Mouse (Mus musculus): ENCODE data around the gene Lrp5. TPM values are rescaled to one million over a fixed set of nuclear protein-coding genes. Genes with fewer than 3 reads are reported as not detected.
A peak's percentile ranks its signal among the peaks of the same experiment; 100 is the strongest.

Gene Lrp5
- polyA plus RNA-seq, 1 experiment from 2014 or later, result 1.4 TPM

GRCm38 (mm10) chr19:3709013-3709787, 22.8 kb upstream of the Lrp5 start:
- no peak overlapping the region for H3K27ac ChIP-seq
- no peaks in the 10 kb centered on the region for H3K9me3 ChIP-seq
- peak overlapping the region; percentile 88 for H3K9ac ChIP-seq
- H3K4me2 ChIP-seq, result peak overlapping the region; percentile 72
- ATAC-seq (replicated peaks), result no peak
- peak overlapping the region; percentile 95 for H3K4me3 ChIP-seq
- H3K36me3 ChIP-seq (replicated peaks), result no peaks in the 10 kb centered on the region
- no peaks in the 10 kb centered on the region for H3K27me3 ChIP-seq (replicated peaks)
- H3K4me1 ChIP-seq, result peaks cover 27% of the 10 kb centered on the region
- 47% methylated on average over 10 of the region's 10 CpGs for WGBS

GRCm38 (mm10) chr19:3708078-3709012, 22.0 kb upstream of the Lrp5 start, which contains the start of gene 1810055G02Rik:
Gene 1810055G02Rik (plus strand): TSS chr19:3708293.
- Histone ChIP-seq H3K27me3 (replicated peaks) (no peaks in the 10 kb centered on the region), H3K4me2 (peak within 1 kb of the TSS; percentile 72), H3K9ac (peak within 1 kb of the TSS; percentile 88), H3K36me3 (replicated peaks) (no peaks in the 10 kb centered on the region), H3K4me1 (peaks cover 27% of the 10 kb centered on the region), H3K4me3 (peak within 1 kb of the TSS; percentile 95), H3K9me3 (no peaks in the 10 kb centered on the region), H3K27ac (peak within 1 kb of the TSS; percentile 95)
- WGBS, result under 1% methylated on average over 57 of the region's 61 CpGs
- peak; percentile 97 for ATAC-seq (replicated peaks)

- peak; percentile 8; the same call in 1 of the 2 replicates for ATAC-seq (replicated peaks)
- peaks cover 27% of the 10 kb centered on the region for H3K4me1 ChIP-seq
- H3K36me3 ChIP-seq (replicated peaks), result no peaks in the 10 kb centered on the region
- H3K4me3 ChIP-seq, result peak overlapping the region; percentile 95
- WGBS, result 32% methylated on average over 10 of the region's 10 CpGs
- peak overlapping the region; percentile 88 for H3K9ac ChIP-seq
- H3K27me3 ChIP-seq (replicated peaks), result no peaks in the 10 kb centered on the region
- H3K27ac ChIP-seq, result peak overlapping the region; percentile 95
- no peaks in the 10 kb centered on the region for H3K9me3 ChIP-seq
- peak overlapping the region; percentile 72 for H3K4me2 ChIP-seq
Measured at GRCm38 (mm10) chr19:3707553-3707952, 21.2 kb upstream of the Lrp5 start.

GRCm38 (mm10) chr19:3706258-3706657, 19.9 kb upstream of the Lrp5 start:
- Histone ChIP-seq H3K4me1 (peaks cover 27% of the 10 kb centered on the region), H3K9me3 (no peaks in the 10 kb centered on the region), H3K4me3 (no peak overlapping the region), H3K36me3 (replicated peaks) (no peaks in the 10 kb centered on the region), H3K27ac (no peak overlapping the region), H3K27me3 (replicated peaks) (no peaks in the 10 kb centered on the region), H3K9ac (no peak overlapping the region), H3K4me2 (no peak overlapping the region)
- 48% methylated on average over 1 of the region's 1 CpGs for WGBS
- no peak for ATAC-seq (replicated peaks)

GRCm38 (mm10) chr19:3702460-3702859, 16.1 kb upstream of the Lrp5 start:
- H3K27me3 ChIP-seq (replicated peaks), result no peaks in the 10 kb centered on the region
- H3K9ac ChIP-seq, result no peak overlapping the region
- no peak overlapping the region for H3K4me2 ChIP-seq
- ATAC-seq (replicated peaks), result no peak
- peaks cover 6% of the 10 kb centered on the region for H3K4me1 ChIP-seq
- no peak overlapping the region for H3K27ac ChIP-seq
- H3K4me3 ChIP-seq, result no peak overlapping the region
- H3K36me3 ChIP-seq (replicated peaks), result no peaks in the 10 kb centered on the region
- WGBS, result 86% methylated on average over 4 of the region's 4 CpGs
- no peaks in the 10 kb centered on the region for H3K9me3 ChIP-seq

GRCm38 (mm10) chr19:3699508-3700438, 13.4 kb upstream of the Lrp5 start:
- no peak overlapping the region for H3K27ac ChIP-seq
- H3K4me1 ChIP-seq, result no peaks in the 10 kb centered on the region
- no peak overlapping the region for H3K9ac ChIP-seq
- no peak for ATAC-seq (replicated peaks)
- WGBS, result 41% methylated on average over 6 of the region's 6 CpGs
- no peaks in the 10 kb centered on the region for H3K27me3 ChIP-seq (replicated peaks)
- no peak overlapping the region for H3K4me3 ChIP-seq
- no peaks in the 10 kb centered on the region for H3K36me3 ChIP-seq (replicated peaks)
- no peak overlapping the region for H3K4me2 ChIP-seq
- H3K9me3 ChIP-seq, result no peaks in the 10 kb centered on the region

- Histone ChIP-seq H3K9me3 (no peaks in the 10 kb centered on the region), H3K27ac (no peak overlapping the region), H3K4me2 (no peak overlapping the region), H3K4me3 (no peak overlapping the region), H3K36me3 (replicated peaks) (no peaks in the 10 kb centered on the region), H3K9ac (no peak overlapping the region), H3K4me1 (no peaks in the 10 kb centered on the region), H3K27me3 (replicated peaks) (no peaks in the 10 kb centered on the region)
- no peak for ATAC-seq (replicated peaks)
- WGBS, result 85% methylated on average over 7 of the region's 7 CpGs
Measured at GRCm38 (mm10) chr19:3698035-3698434, 11.7 kb upstream of the Lrp5 start.

- Histone ChIP-seq H3K4me2 (no peak overlapping the region), H3K4me1 (no peaks in the 10 kb centered on the region), H3K9me3 (no peaks in the 10 kb centered on the region), H3K27me3 (replicated peaks) (no peaks in the 10 kb centered on the region), H3K4me3 (no peak overlapping the region), H3K36me3 (replicated peaks) (no peaks in the 10 kb centered on the region), H3K27ac (no peak overlapping the region), H3K9ac (no peak overlapping the region)
- WGBS, result 91% methylated on average over 8 of the region's 8 CpGs
- no peak for ATAC-seq (replicated peaks)
Measured at GRCm38 (mm10) chr19:3695976-3696375, 9.6 kb upstream of the Lrp5 start.

- H3K4me1 ChIP-seq, result no peaks in the 10 kb centered on the region
- no peak overlapping the region for H3K4me3 ChIP-seq
- no peak overlapping the region for H3K4me2 ChIP-seq
- no peaks in the 10 kb centered on the region for H3K36me3 ChIP-seq (replicated peaks)
- no peak overlapping the region for H3K9ac ChIP-seq
- no peak for ATAC-seq (replicated peaks)
- H3K27ac ChIP-seq, result no peak overlapping the region
- no peaks in the 10 kb centered on the region for H3K9me3 ChIP-seq
- H3K27me3 ChIP-seq (replicated peaks), result no peaks in the 10 kb centered on the region
- 85% methylated on average over 4 of the region's 4 CpGs for WGBS
Measured at GRCm38 (mm10) chr19:3695471-3695870, 9.1 kb upstream of the Lrp5 start.

GRCm38 (mm10) chr19:3695006-3695405, 8.6 kb upstream of the Lrp5 start:
- H3K4me3 ChIP-seq, result no peak overlapping the region
- no peak overlapping the region for H3K9ac ChIP-seq
- no peak for ATAC-seq (replicated peaks)
- no peaks in the 10 kb centered on the region for H3K9me3 ChIP-seq
- H3K36me3 ChIP-seq (replicated peaks), result no peaks in the 10 kb centered on the region
- H3K4me1 ChIP-seq, result no peaks in the 10 kb centered on the region
- 81% methylated on average over 3 of the region's 3 CpGs for WGBS
- no peak overlapping the region for H3K4me2 ChIP-seq
- H3K27me3 ChIP-seq (replicated peaks), result no peaks in the 10 kb centered on the region
- H3K27ac ChIP-seq, result no peak overlapping the region

- ATAC-seq (replicated peaks), result no peak
- 98% methylated on average over 2 of the region's 2 CpGs for WGBS
- no peak overlapping the region for H3K4me2 ChIP-seq
- no peak overlapping the region for H3K27ac ChIP-seq
- no peak overlapping the region for H3K9ac ChIP-seq
- no peaks in the 10 kb centered on the region for H3K9me3 ChIP-seq
- H3K36me3 ChIP-seq (replicated peaks), result no peaks in the 10 kb centered on the region
- no peaks in the 10 kb centered on the region for H3K4me1 ChIP-seq
- no peaks in the 10 kb centered on the region for H3K27me3 ChIP-seq (replicated peaks)
- no peak overlapping the region for H3K4me3 ChIP-seq
Measured at GRCm38 (mm10) chr19:3694476-3694875, 8.1 kb upstream of the Lrp5 start.

Data from midbrain, embryonic 15.5 days (tissue).